ENCODE assay signal across 8 mouse cellular contexts in the genomic region with DNA sequence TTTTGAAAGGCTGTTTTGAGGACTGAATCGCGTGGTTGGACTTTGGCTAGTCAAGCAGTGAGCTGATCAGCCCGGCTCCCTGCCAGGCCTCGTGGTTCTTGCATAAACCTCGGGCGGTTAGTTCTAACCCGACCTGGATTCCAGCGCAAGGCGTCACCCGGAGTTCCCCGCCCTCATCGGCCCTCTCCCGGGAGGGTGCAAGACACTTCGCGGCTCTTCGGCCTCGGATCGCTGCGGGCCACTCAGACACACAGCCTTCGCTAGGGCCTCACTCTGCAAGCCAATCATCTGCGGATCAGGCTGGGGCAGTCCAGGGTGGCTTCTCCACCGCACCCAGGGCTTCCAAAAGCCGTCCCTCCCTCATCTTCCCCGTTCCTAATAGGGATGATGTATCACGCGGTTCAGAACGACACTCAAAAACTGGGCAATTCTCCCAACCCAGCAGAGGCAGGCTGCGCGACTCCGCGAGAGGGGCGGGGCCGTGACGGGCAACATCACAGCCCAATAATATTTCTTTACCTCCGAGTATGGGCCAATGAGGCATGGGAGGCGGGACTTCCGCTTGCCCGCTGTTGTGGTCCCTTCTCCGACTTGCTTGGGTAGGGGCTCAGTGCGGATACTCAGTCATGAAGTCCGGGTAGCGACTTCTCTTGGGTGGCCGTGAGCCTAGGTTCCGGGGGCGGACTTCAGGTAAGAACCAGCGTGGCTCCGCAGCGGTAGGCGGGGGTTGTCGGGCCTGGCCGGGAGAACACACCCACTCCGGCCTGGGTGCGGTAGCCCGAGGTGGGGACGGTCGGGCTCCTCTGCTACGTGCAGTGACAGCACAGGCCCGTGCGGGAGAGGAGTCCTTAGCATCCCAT. TPM values are rescaled to one million over a fixed set of nuclear protein-coding genes. Genes with fewer than 3 reads are reported as not detected.
DNase-seq lines count a peak whose midpoint lies in the region; ATAC-seq lines count a peak whose summit lies in the region.

A gene (plus strand): TSS at position 552 of the 860 bp plus-strand sequence.

- peak; percentile 91 for DNase-seq in MEL-GATA-1-ER (ENCODE audit: extremely low read depth, low read depth)
- peak; percentile 96 for DNase-seq in cerebellum, adult 8-10 months
- DNase-seq in forelimb bud, embryonic 11.5 days (ENCODE audit: low read depth, low spot score): peak; percentile 95
- DNase-seq in layer of hippocampus, adult 9-10 months (ENCODE audit: low spot score): peak; percentile 95
- peak; percentile 96 for DNase-seq in ovary, postnatal 10 days (ENCODE audit: low spot score)
- DNase-seq in thymus, postnatal 10 days (ENCODE audit: low spot score in 2 of 2): peak; percentile 90 to 94

- H3K4me1 ChIP-seq in lung, embryonic 16.5 days (replicated peaks; ENCODE audit: control insufficient read depth, insufficient read depth, low read length): peaks cover 9% of the 10 kb centered on the region

- no peaks in the 10 kb centered on the region for H3K27me3 ChIP-seq in lung, embryonic 16.5 days (ENCODE audit: control insufficient read depth, insufficient read depth, low read depth, low read length)

- peak within 1 kb of the TSS; percentile 88 for H3K9ac ChIP-seq in lung, embryonic 16.5 days (ENCODE audit: low read length)

- peak within 1 kb of the TSS; percentile 99 for H3K27ac ChIP-seq in lung, embryonic 16.5 days (ENCODE audit: low read length)

- H3K4me3 ChIP-seq in lung, embryonic 16.5 days (ENCODE audit: low read length): peak within 1 kb of the TSS; percentile 96

- no peaks in the 10 kb centered on the region for H3K9me3 ChIP-seq in lung, embryonic 16.5 days (ENCODE audit: control insufficient read depth, low read length)

- H3K4me2 ChIP-seq in lung, embryonic 16.5 days (ENCODE audit: low read depth, low read length): peak within 1 kb of the TSS; percentile 72

- under 1% methylated on average over 59 of the region's 59 CpGs for WGBS in lung, embryonic 16.5 days

- H3K36me3 ChIP-seq in lung, embryonic 16.5 days (ENCODE audit: control insufficient read depth, insufficient read depth, low read length): no peaks in the 10 kb centered on the region

- peak; percentile 94 to 96 for ATAC-seq in hematopoietic stem cell, adult 5-6 weeks (replicated peaks in 1 of 2; ENCODE audit: insufficient read depth in 1 of 2, low FRiP score in 2 of 2, low TSS enrichment in 1 of 2, low read depth in 1 of 2, poor library complexity in 2 of 2, severe bottlenecking in 2 of 2)
- ATAC-seq in lung, embryonic 16.5 days (ENCODE audit: low read depth): peak; percentile 99

RNA-seq across cellular contexts. Expression of the gene that starts here (rescaled TPM):
- 75.7 and 96.2 TPM in 2 replicates for total RNA-seq in hematopoietic stem cell, adult 5-6 weeks (2017)
- 98.8 and 111 TPM in 2 replicates for polyA plus RNA-seq in lung, embryonic 16.5 days (2015; fragmentation: Nextera tagmentation; extraction: Ambion mirVana)

Comparison
In these comparisons a context has a peak if more than half of its experiments do, and no peak if none do; other contexts are left out.
1. Peak in every context shown above with its lines: DNase-seq, ATAC-seq, H3K4me3 ChIP-seq and H3K27ac ChIP-seq.